Mouse (Mus musculus) naive thymus-derived CD4-positive, alpha-beta T cell, adult 2 months (primary cell): ENCODE data around the gene Ell3.
A peak's percentile ranks its signal among the peaks of the same experiment; 100 is the strongest.

ENCODE experiments used
- DNase-seq: peaks from one replicate; pipeline ENCODE4 v3.0.0-alpha.2; 2011; ENCODE audit warnings: low read depth

Gene Ell3

GRCm38 (mm10) chr2:121448136-121448535 is 4.1 kb upstream of the Ell3 start:
- peak; percentile 57 for DNase-seq

GRCm38 (mm10) chr2:121447006-121447405 is 2.9 kb upstream of the Ell3 start:
- no peak for DNase-seq

- DNase-seq, result no peak
Measured at GRCm38 (mm10) chr2:121446506-121446905, 2.4 kb upstream of the Ell3 start.

- DNase-seq, result no peak
Measured at GRCm38 (mm10) chr2:121445117-121445516, 1.0 kb upstream of the Ell3 start.

GRCm38 (mm10) chr2:121443068-121443349 is 1.1 kb downstream of the Ell3 start:
- DNase-seq, result no peak

GRCm38 (mm10) chr2:121442259-121443067 is 1.6 kb downstream of the Ell3 start:
- peak; percentile 84 for DNase-seq

- no peak for DNase-seq
Measured at GRCm38 (mm10) chr2:121441800-121442199, 2.3 kb downstream of the Ell3 start.

GRCm38 (mm10) chr2:121440834-121441605 is 3.1 kb downstream of the Ell3 start:
- DNase-seq, result no peak

- DNase-seq, result no peak
Measured at GRCm38 (mm10) chr2:121439746-121440145, 4.3 kb downstream of the Ell3 start.

- DNase-seq, result peak; percentile 79
Measured at GRCm38 (mm10) chr2:121434854-121435253, 9.2 kb downstream of the Ell3 start.

GRCm38 (mm10) chr2:121425890-121426289 is 18.2 kb downstream of the Ell3 start:
- no peak for DNase-seq

- DNase-seq, result no peak
Measured at GRCm38 (mm10) chr2:121423166-121423565, 20.9 kb downstream of the Ell3 start.

GRCm38 (mm10) chr2:121418476-121418875 is 25.6 kb downstream of the Ell3 start:
- DNase-seq, result no peak

- peak; percentile 39 for DNase-seq
Measured at GRCm38 (mm10) chr2:121416356-121416755, 27.7 kb downstream of the Ell3 start.

- peak; percentile 6 for DNase-seq
Measured at GRCm38 (mm10) chr2:121415591-121415990, 28.5 kb downstream of the Ell3 start.

GRCm38 (mm10) chr2:121415103-121415502 is 29.0 kb downstream of the Ell3 start:
- peak; percentile 30 for DNase-seq

- DNase-seq, result peak; percentile 70
Measured at GRCm38 (mm10) chr2:121414139-121414685, 29.9 kb downstream of the Ell3 start.

GRCm38 (mm10) chr2:121413387-121414042 is 30.6 kb downstream of the Ell3 start, which contains the start of the genes Pdia3 and Catsper2:
Pdia3 (plus strand) TSS chr2:121413775.
Catsper2 (minus strand) TSS chr2:121413792.
- peak; percentile 91 for DNase-seq

- no peak for DNase-seq
Measured at GRCm38 (mm10) chr2:121412843-121413386, 31.2 kb downstream of the Ell3 start.

GRCm38 (mm10) chr2:121408160-121408559 is 35.9 kb downstream of the Ell3 start:
- peak; percentile 87 for DNase-seq

GRCm38 (mm10) chr2:121403296-121403695 is 40.8 kb downstream of the Ell3 start:
- DNase-seq, result no peak

- peak; percentile 87 for DNase-seq
Measured at GRCm38 (mm10) chr2:121396624-121397023, 47.5 kb downstream of the Ell3 start.
